Mouse (Mus musculus): Measurements from ENCODE around the gene Adamtsl3. TPM values are rescaled to one million over a fixed set of nuclear protein-coding genes. Genes with fewer than 3 reads are reported as not detected.
"Not testable (repeated sequence)": the region's sequence is repeated elsewhere in the genome, so short reads cannot be mapped to it uniquely, and the experiment has no call there.

The Adamtsl3 gene
- total and polyA plus RNA-seq, 2 experiments from 2014 or later, result 1.5 to 9.7 TPM

- no peak for TF ChIP-seq CTCF (IDR thresholded peaks at IDR 0.05; ENCODE audit: low read depth)
- 79% methylated on average over 9 of the region's 9 CpGs for WGBS
- Histone ChIP-seq H3K36me3 (ENCODE audit: insufficient read depth, low read length) (no peaks in the 10 kb centered on the region), H3K4me3 (ENCODE audit: low read length) (no peak overlapping the region), H3K4me1 (ENCODE audit: insufficient read depth, low read length) (no peaks in the 10 kb centered on the region), H3K27me3 (ENCODE audit: insufficient read depth, low read length) (no peaks in the 10 kb centered on the region), H3K9me3 (ENCODE audit: low read length) (no peaks in the 10 kb centered on the region), H3K27ac (no peak overlapping the region), H3K4me2 (ENCODE audit: low read depth, low read length) (no peak overlapping the region), H3K9ac (replicated peaks; ENCODE audit: low read length) (no peak overlapping the region)
- ATAC-seq, result no peak
- no peak for DNase-seq (ENCODE audit: low spot score)
Observed at GRCm38 (mm10) chr7:82405466-82406045, 70.1 kb downstream of the Adamtsl3 start.

GRCm38 (mm10) chr7:82410966-82411365, 75.5 kb downstream of the Adamtsl3 start:
- no peak overlapping the region for H3K4me3 ChIP-seq (ENCODE audit: low read length)
- no peak overlapping the region for H3K27ac ChIP-seq
- no peak overlapping the region for H3K9ac ChIP-seq (replicated peaks; ENCODE audit: low read length)
- no peak for ATAC-seq
- H3K9me3 ChIP-seq (ENCODE audit: low read length), result no peaks in the 10 kb centered on the region
- no peak for DNase-seq (ENCODE audit: low spot score)
- no peak for TF ChIP-seq CTCF (IDR thresholded peaks at IDR 0.05; ENCODE audit: low read depth)
- 66% methylated on average over 4 of the region's 4 CpGs for WGBS
- no peak overlapping the region for H3K4me2 ChIP-seq (ENCODE audit: low read depth, low read length)
- no peaks in the 10 kb centered on the region for H3K4me1 ChIP-seq (ENCODE audit: insufficient read depth, low read length)
- H3K36me3 ChIP-seq (ENCODE audit: insufficient read depth, low read length), result no peaks in the 10 kb centered on the region
- H3K27me3 ChIP-seq (ENCODE audit: insufficient read depth, low read length), result no peaks in the 10 kb centered on the region

- Histone ChIP-seq H3K4me1 (ENCODE audit: insufficient read depth, low read length) (no peaks in the 10 kb centered on the region), H3K4me3 (ENCODE audit: low read length) (no peak overlapping the region), H3K36me3 (ENCODE audit: insufficient read depth, low read length) (no peaks in the 10 kb centered on the region), H3K4me2 (ENCODE audit: low read depth, low read length) (no peak overlapping the region), H3K27ac (no peak overlapping the region), H3K9me3 (ENCODE audit: low read length) (no peaks in the 10 kb centered on the region), H3K9ac (replicated peaks; ENCODE audit: low read length) (no peak overlapping the region), H3K27me3 (ENCODE audit: insufficient read depth, low read length) (no peaks in the 10 kb centered on the region)
- DNase-seq (ENCODE audit: low spot score) (no peak), ATAC-seq (no peak)
- TF ChIP-seq CTCF (IDR thresholded peaks at IDR 0.05; ENCODE audit: low read depth), result no peak
- WGBS, result 84% methylated on average over 6 of the region's 6 CpGs
Observed at GRCm38 (mm10) chr7:82416653-82417052, 81.2 kb downstream of the Adamtsl3 start.

- WGBS, result 78% methylated on average over 4 of the region's 4 CpGs
- no peak overlapping the region for H3K9ac ChIP-seq (replicated peaks; ENCODE audit: low read length)
- TF ChIP-seq CTCF (IDR thresholded peaks at IDR 0.05; ENCODE audit: low read depth), result no peak
- no peaks in the 10 kb centered on the region for H3K36me3 ChIP-seq (ENCODE audit: insufficient read depth, low read length)
- no peaks in the 10 kb centered on the region for H3K9me3 ChIP-seq (ENCODE audit: low read length)
- H3K27me3 ChIP-seq (ENCODE audit: insufficient read depth, low read length), result no peaks in the 10 kb centered on the region
- no peak for ATAC-seq
- DNase-seq (ENCODE audit: low spot score), result no peak
- no peak overlapping the region for H3K4me2 ChIP-seq (ENCODE audit: low read depth, low read length)
- H3K27ac ChIP-seq, result no peak overlapping the region
- H3K4me1 ChIP-seq (ENCODE audit: insufficient read depth, low read length), result no peaks in the 10 kb centered on the region
- H3K4me3 ChIP-seq (ENCODE audit: low read length), result no peak overlapping the region
Observed at GRCm38 (mm10) chr7:82417053-82417452, 81.6 kb downstream of the Adamtsl3 start.

DNA sequence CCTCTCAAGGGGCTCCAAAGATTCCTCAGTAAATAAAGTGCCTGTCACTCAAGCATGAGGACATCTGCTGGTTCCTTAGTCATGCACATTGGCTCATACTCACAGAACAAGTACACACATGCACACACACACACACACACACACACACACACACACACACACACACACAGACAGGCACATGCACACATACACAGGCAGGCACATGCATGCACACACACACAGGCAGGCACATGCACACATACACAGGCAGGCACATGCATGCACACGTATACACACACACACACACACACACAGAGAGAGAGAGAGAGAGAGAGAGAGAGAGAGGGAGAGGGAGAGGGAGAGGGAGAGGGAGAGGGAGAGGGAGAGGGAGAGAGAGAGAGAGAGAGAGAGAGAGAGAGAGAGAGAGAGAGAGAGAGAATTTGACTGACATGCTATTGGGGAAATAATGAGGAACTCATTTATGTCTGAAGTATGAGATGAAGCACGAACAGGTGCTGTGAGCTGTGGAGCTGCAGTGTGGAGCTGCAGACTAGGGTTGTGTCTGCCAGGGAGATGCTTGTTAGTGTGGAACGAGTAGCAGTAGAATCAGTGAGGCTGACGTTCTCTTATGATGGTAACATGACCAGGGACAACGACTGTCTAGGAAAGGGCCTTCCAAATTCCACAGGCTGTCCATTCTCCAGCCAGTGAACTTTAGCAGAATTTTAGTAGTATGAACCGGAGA, 85.0 kb downstream of the Adamtsl3 start:
- H3K27ac ChIP-seq; H3K27me3 ChIP-seq (ENCODE audit: insufficient read depth, low read length); DNase-seq (ENCODE audit: low spot score); ATAC-seq; H3K9me3 ChIP-seq (ENCODE audit: low read length); H3K4me3 ChIP-seq (ENCODE audit: low read length); H3K9ac ChIP-seq (replicated peaks; ENCODE audit: low read length); H3K4me1 ChIP-seq (ENCODE audit: insufficient read depth, low read length); H3K4me2 ChIP-seq (ENCODE audit: low read depth, low read length); H3K36me3 ChIP-seq (ENCODE audit: insufficient read depth, low read length): not testable (repeated sequence)
- WGBS, result 73% methylated on average over 6 of the region's 6 CpGs

- H3K36me3 ChIP-seq (ENCODE audit: insufficient read depth, low read length), result no peaks in the 10 kb centered on the region
- no peak overlapping the region for H3K4me2 ChIP-seq (ENCODE audit: low read depth, low read length)
- no peak for TF ChIP-seq CTCF (IDR thresholded peaks at IDR 0.05; ENCODE audit: low read depth)
- ATAC-seq (no peak), DNase-seq (ENCODE audit: low spot score) (no peak)
- H3K27me3 ChIP-seq (ENCODE audit: insufficient read depth, low read length), result no peaks in the 10 kb centered on the region
- H3K27ac ChIP-seq, result no peak overlapping the region
- 76% methylated on average over 3 of the region's 3 CpGs for WGBS
- no peaks in the 10 kb centered on the region for H3K9me3 ChIP-seq (ENCODE audit: low read length)
- no peaks in the 10 kb centered on the region for H3K4me1 ChIP-seq (ENCODE audit: insufficient read depth, low read length)
- no peak overlapping the region for H3K4me3 ChIP-seq (ENCODE audit: low read length)
- H3K9ac ChIP-seq (replicated peaks; ENCODE audit: low read length), result no peak overlapping the region
Observed at GRCm38 (mm10) chr7:82422561-82422960, 87.1 kb downstream of the Adamtsl3 start.

- no peak for DNase-seq (ENCODE audit: low spot score)
- Histone ChIP-seq H3K9ac (replicated peaks; ENCODE audit: low read length) (no peak overlapping the region), H3K27ac (no peak overlapping the region), H3K27me3 (ENCODE audit: insufficient read depth, low read length) (no peaks in the 10 kb centered on the region), H3K4me1 (ENCODE audit: insufficient read depth, low read length) (no peaks in the 10 kb centered on the region), H3K4me2 (ENCODE audit: low read depth, low read length) (no peak overlapping the region), H3K9me3 (ENCODE audit: low read length) (no peaks in the 10 kb centered on the region), H3K36me3 (ENCODE audit: insufficient read depth, low read length) (no peaks in the 10 kb centered on the region), H3K4me3 (ENCODE audit: low read length) (no peak overlapping the region)
- no peak for TF ChIP-seq CTCF (IDR thresholded peaks at IDR 0.05; ENCODE audit: low read depth)
- whole genome bisulfite sequencing, result 89% methylated on average over 2 of the region's 2 CpGs
- ATAC-seq, result no peak
Observed at GRCm38 (mm10) chr7:82423602-82424001, 88.1 kb downstream of the Adamtsl3 start.

Measured in hindbrain, postnatal 0 days (tissue).